Mouse (Mus musculus) mammary gland, adult 2 months (tissue): Measurements from ENCODE around the gene Ctss. TPM values are rescaled to one million over a fixed set of nuclear protein-coding genes. Genes with fewer than 3 reads are reported as not detected.

ENCODE experiments used
- polyA plus RNA-seq: library from polyadenylated mRNA; depleted of rRNA; stranded (reverse); fragments of >200 nt; gene quantifications from 2 replicates; pipeline ENCODE4 v1.2.3, GENCODE M21; 2012; ENCODE audit warnings: low replicate concordance; rRNA removed

The Ctss gene
- 38.3 and 57.6 TPM in 2 replicates for polyA plus RNA-seq

GRCm38 (mm10) chr3:95526622-95527211 lies at the start of gene Ctss:
Gene Ctss, plus strand, starts transcription at chr3:95526786.

GRCm38 (mm10) chr3:95499024-95499423 lies 27.6 kb upstream of the Ctss start, which contains the start of gene Ctsk:
Gene Ctsk, plus strand, starts transcription at chr3:95499256.

GRCm38 (mm10) chr3:95559437-95559836 lies 32.9 kb downstream of the Ctss start, which contains the start of gene Hormad1:
Gene Hormad1, plus strand, starts transcription at chr3:95559677.

GRCm38 (mm10) chr3:95588604-95589086 lies 62.1 kb downstream of the Ctss start, which contains the start of gene Golph3l:
Gene Golph3l, plus strand, starts transcription at chr3:95588934.

Other genes with a start within 250 kb of the Ctss start
- 96.5 and 107 TPM in 2 replicates for gene Mindy1, start 245.4 kb upstream of the Ctss start, polyA plus RNA-seq
- 14.0 and 42.8 TPM in 2 replicates for gene Prune1, start 244.7 kb upstream of the Ctss start, polyA plus RNA-seq
- gene Anxa9, start 219.6 kb upstream of the Ctss start, polyA plus RNA-seq = 3.0 and 7.5 TPM in 2 replicates
- 86.4 and 142 TPM in 2 replicates for gene Cers2, start 212.0 kb upstream of the Ctss start, polyA plus RNA-seq
- 10.2 and 20.4 TPM in 2 replicates for gene Setdb1, start 169.6 kb upstream of the Ctss start, polyA plus RNA-seq
- not detected in 2 replicates for gene 4930558C23Rik, start 123.9 kb upstream of the Ctss start, polyA plus RNA-seq
- gene Arnt, start 92.4 kb upstream of the Ctss start, polyA plus RNA-seq = 44.8 and 49.7 TPM in 2 replicates
- gene Ctsk, start 27.5 kb upstream of the Ctss start, polyA plus RNA-seq = 25.3 and 52.6 TPM in 2 replicates
- gene Hormad1, start 32.9 kb downstream of the Ctss start, polyA plus RNA-seq = not detected in 2 replicates
- 4.0 and 8.2 TPM in 2 replicates for gene Golph3l, start 62.1 kb downstream of the Ctss start, polyA plus RNA-seq
- 7.5 and 10.8 TPM in 2 replicates for gene Ensa, start 98.2 kb downstream of the Ctss start, polyA plus RNA-seq
- 44.9 and 263 TPM in 2 replicates for gene Mcl1, start 132.0 kb downstream of the Ctss start, polyA plus RNA-seq
- gene Adamtsl4, start 161.1 kb downstream of the Ctss start, polyA plus RNA-seq = 32.7 and 34.1 TPM in 2 replicates
- 535 and 688 TPM in 2 replicates for gene Ecm1, start 212.8 kb downstream of the Ctss start, polyA plus RNA-seq
- gene Tars2, start 233.4 kb downstream of the Ctss start, polyA plus RNA-seq = 30.0 and 32.6 TPM in 2 replicates